Mouse (Mus musculus) MEL (cell line): Measurements from ENCODE around the gene Ccdc47. TPM values are rescaled to one million over a fixed set of nuclear protein-coding genes. Genes with fewer than 3 reads are reported as not detected.
A peak's percentile ranks its signal among the peaks of the same experiment; 100 is the strongest.

Experiments
- DNase-seq: peaks from one replicate; pipeline ENCODE4 v3.0.0; 2011; ENCODE audit warnings: low read depth, low spot score
- H3K27ac ChIP-seq: 2 replicates; pipeline ENCODE4 v1.5.1; 2012; ENCODE audit warnings: low read depth, mild to moderate bottlenecking, control low read depth, low read length, moderate library complexity; ENCODE audit not compliant: control insufficient read depth
- H3K27me3 ChIP-seq, 2 experiments: fragments of 150-350 bp in 1 of 2; sonication (generic) in 1 of 2; 2 replicates each; pipeline ENCODE4 v1.6.1; 2012; ENCODE audit warnings: low read length in 2 of 2, mild to moderate bottlenecking in 2 of 2, improper control_type of control experiment in 1 of 2, moderate library complexity in 1 of 2; ENCODE audit not compliant: insufficient read depth in 2 of 2, control insufficient read depth in 1 of 2
- H3K36me3 ChIP-seq, 2 experiments: 2 replicates each; pipeline ENCODE4 v1.6.1; 2012 to 2014; ENCODE audit warnings: low read length in 2 of 2, improper control_type of control experiment in 1 of 2, inconsistent platforms in 1 of 2, mild to moderate bottlenecking in 1 of 2; ENCODE audit not compliant: insufficient read depth in 2 of 2, control insufficient read depth in 1 of 2
- H3K4me1 ChIP-seq, 2 experiments: fragments of 150-350 bp in 1 of 2; sonication (generic) in 1 of 2; 2 replicates each; pipeline ENCODE4 v1.6.1; 2012; ENCODE audit warnings: low read length in 2 of 2, improper control_type of control experiment in 1 of 2, mild to moderate bottlenecking in 1 of 2; ENCODE audit not compliant: insufficient read depth in 2 of 2, control insufficient read depth in 1 of 2
- H3K4me3 ChIP-seq, 2 experiments: fragments of 150-350 bp in 1 of 2; sonication (generic) in 1 of 2; 2 replicates each; pipeline ENCODE4 v1.5.1; 2012; ENCODE audit warnings: low read depth in 2 of 2, low read length in 2 of 2, mild to moderate bottlenecking in 2 of 2, moderate library complexity in 2 of 2, control low read depth in 1 of 2, improper control_type of control experiment in 1 of 2; ENCODE audit not compliant: control insufficient read depth in 1 of 2, insufficient read depth in 1 of 2
- H3K79me2 ChIP-seq: 2 replicates; pipeline ENCODE4 v1.6.1; 2012; ENCODE audit warnings: mild to moderate bottlenecking, low read length, moderate library complexity; ENCODE audit not compliant: control insufficient read depth, poor library complexity, insufficient read depth
- H3K9ac ChIP-seq: 2 replicates; pipeline ENCODE4 v1.6.1; 2012; ENCODE audit warnings: low read depth, mild to moderate bottlenecking, control low read depth, low read length, moderate library complexity; ENCODE audit not compliant: control insufficient read depth, poor library complexity, severe bottlenecking
- H3K9me3 ChIP-seq: fragments of 150-350 bp; sonication (generic); replicated peaks from 2 replicates; pipeline ENCODE4 v1.6.1; 2012; ENCODE audit warnings: mild to moderate bottlenecking, low read length, improper control_type of control experiment, moderate library complexity; ENCODE audit not compliant: insufficient read depth
- BHLHE40 ChIP-seq: IDR thresholded peaks from 2 replicates; pipeline ENCODE4 v1.6.1; 2012; ENCODE audit warnings: low read depth, mild to moderate bottlenecking, inconsistent platforms, low read length, improper control_type of control experiment, borderline replicate concordance
- CHD1 ChIP-seq: IDR thresholded peaks from 2 replicates; pipeline ENCODE4 v1.6.1; 2012; ENCODE audit warnings: low read depth, mild to moderate bottlenecking, inconsistent platforms, low read length, improper control_type of control experiment
- CHD2 ChIP-seq: IDR thresholded peaks from 2 replicates; pipeline ENCODE4 v1.6.1; 2011; ENCODE audit warnings: low read length, improper control_type of control experiment
- CTCF ChIP-seq, 3 experiments: IDR thresholded peaks in 2 of 3; conservative IDR thresholded peaks in 1 of 3; 2 replicates each; pipeline ENCODE4 v1.5.1; 2011 to 2012; ENCODE audit warnings: low read length in 3 of 3, low read depth in 2 of 3, mild to moderate bottlenecking in 2 of 3, improper control_type of control experiment in 1 of 3, inconsistent platforms in 1 of 3, mixed read lengths in 1 of 3, moderate library complexity in 1 of 3; ENCODE audit not compliant: control insufficient read depth in 1 of 3, insufficient read depth in 1 of 3, poor library complexity in 1 of 3, severe bottlenecking in 1 of 3
- E2F4 ChIP-seq: IDR thresholded peaks from 2 replicates; pipeline ENCODE4 v1.6.1; 2011; ENCODE audit warnings: low read depth, low read length, improper control_type of control experiment, borderline replicate concordance
- ELF1 ChIP-seq: IDR thresholded peaks from 2 replicates; pipeline ENCODE4 v1.6.1; 2014; ENCODE audit warnings: low read depth, mild to moderate bottlenecking, inconsistent platforms, low read length, improper control_type of control experiment, moderate library complexity
- EP300 ChIP-seq, 2 experiments: IDR thresholded peaks; 2 replicates each; pipeline ENCODE4 v1.6.1; 2011; ENCODE audit warnings: improper control_type of control experiment in 2 of 2, low read length in 2 of 2, low read depth in 1 of 2, mild to moderate bottlenecking in 1 of 2
- ETS1 ChIP-seq: IDR thresholded peaks from 2 replicates; pipeline ENCODE4 v1.6.1; 2012; ENCODE audit warnings: low read depth, mild to moderate bottlenecking, inconsistent platforms, low read length, improper control_type of control experiment, moderate library complexity
- GABPA ChIP-seq: IDR thresholded peaks from 2 replicates; pipeline ENCODE4 v1.6.1; 2012; ENCODE audit warnings: low read depth, mild to moderate bottlenecking, inconsistent platforms, low read length, improper control_type of control experiment, moderate library complexity
- GATA1 ChIP-seq: IDR thresholded peaks from 2 replicates; pipeline ENCODE4 v1.6.1; 2011; ENCODE audit warnings: low read depth, low read length, improper control_type of control experiment
- HCFC1 ChIP-seq: IDR thresholded peaks from 2 replicates; pipeline ENCODE4 v1.6.1; 2012; ENCODE audit warnings: low read depth, mild to moderate bottlenecking, inconsistent platforms, low read length, improper control_type of control experiment, moderate library complexity
- JUND ChIP-seq: IDR thresholded peaks from 2 replicates; pipeline ENCODE4 v1.6.1; 2011; ENCODE audit warnings: low read depth, mild to moderate bottlenecking, improper control_type of control experiment, low read length
- KAT2A ChIP-seq: conservative IDR thresholded peaks from 2 replicates; pipeline ENCODE4 v1.6.1; 2012; ENCODE audit warnings: low read depth, low read length, improper control_type of control experiment, inconsistent platforms
- MAFK ChIP-seq: IDR thresholded peaks from 2 replicates; pipeline ENCODE4 v1.6.1; 2011; ENCODE audit warnings: low read depth, mild to moderate bottlenecking, low read length, improper control_type of control experiment, borderline replicate concordance
- MAX ChIP-seq: IDR thresholded peaks from 2 replicates; pipeline ENCODE4 v1.6.1; 2011; ENCODE audit warnings: low read length, improper control_type of control experiment
- MAZ ChIP-seq: IDR thresholded peaks from 2 replicates; pipeline ENCODE4 v1.6.1; 2012; ENCODE audit warnings: low read depth, mild to moderate bottlenecking, inconsistent platforms, low read length, improper control_type of control experiment
- MEF2A ChIP-seq: IDR thresholded peaks from 2 replicates; pipeline ENCODE4 v1.6.1; 2014; ENCODE audit warnings: low read depth, mild to moderate bottlenecking, inconsistent platforms, low read length, improper control_type of control experiment; ENCODE audit not compliant: poor library complexity, insufficient replicate concordance, severe bottlenecking; ENCODE audit errors: extremely low read depth
- MXI1 ChIP-seq: IDR thresholded peaks from 2 replicates; pipeline ENCODE4 v1.6.1; 2011; ENCODE audit warnings: mild to moderate bottlenecking, low read depth, low read length, improper control_type of control experiment
- MYB ChIP-seq: IDR thresholded peaks from 2 replicates; pipeline ENCODE4 v1.6.1; 2011; ENCODE audit warnings: mild to moderate bottlenecking, low read depth, low read length, improper control_type of control experiment
- MYC ChIP-seq: IDR thresholded peaks from 2 replicates; pipeline ENCODE4 v1.6.1; 2011; ENCODE audit warnings: low read depth, mild to moderate bottlenecking, low read length, improper control_type of control experiment, moderate library complexity
- NELFE ChIP-seq: IDR thresholded peaks from 2 replicates; pipeline ENCODE4 v1.6.1; 2011; ENCODE audit warnings: low read depth, low read length, improper control_type of control experiment
- NRF1 ChIP-seq: IDR thresholded peaks from 2 replicates; pipeline ENCODE4 v1.6.1; 2014; ENCODE audit warnings: low read depth, mild to moderate bottlenecking, inconsistent platforms, low read length, improper control_type of control experiment, moderate library complexity; ENCODE audit not compliant: poor library complexity, insufficient read depth, severe bottlenecking
- RAD21 ChIP-seq: IDR thresholded peaks from 2 replicates; pipeline ENCODE4 v1.6.1; 2011; ENCODE audit warnings: mild to moderate bottlenecking, low read depth, low read length, improper control_type of control experiment
- RCOR1 ChIP-seq: IDR thresholded peaks from 2 replicates; pipeline ENCODE4 v1.6.1; 2012; ENCODE audit warnings: low read depth, mild to moderate bottlenecking, inconsistent platforms, low read length, improper control_type of control experiment
- SIN3A ChIP-seq: IDR thresholded peaks from 2 replicates; pipeline ENCODE4 v1.6.1; 2012; ENCODE audit warnings: low read length, improper control_type of control experiment, inconsistent platforms
- SMC3 ChIP-seq: IDR thresholded peaks from 2 replicates; pipeline ENCODE4 v1.6.1; 2011; ENCODE audit warnings: low read depth, low read length, improper control_type of control experiment
- TAL1 ChIP-seq: IDR thresholded peaks from 2 replicates; pipeline ENCODE4 v1.6.1; 2012; ENCODE audit warnings: mild to moderate bottlenecking, inconsistent platforms, low read length, moderate library complexity, mixed read lengths
- TBP ChIP-seq: IDR thresholded peaks from 2 replicates; pipeline ENCODE4 v1.8.0; 2011; ENCODE audit warnings: low read depth, low read length, improper control_type of control experiment
- TCF12 ChIP-seq: IDR thresholded peaks from 2 replicates; pipeline ENCODE4 v1.6.1; 2014; ENCODE audit warnings: low read depth, mild to moderate bottlenecking, inconsistent platforms, low read length, improper control_type of control experiment, moderate library complexity
- USF1 ChIP-seq: IDR thresholded peaks from 2 replicates; pipeline ENCODE4 v1.6.1; 2014; ENCODE audit warnings: low read depth, mild to moderate bottlenecking, inconsistent platforms, low read length, improper control_type of control experiment, moderate library complexity
- USF2 ChIP-seq, 2 experiments: IDR thresholded peaks; 2 replicates each; pipeline ENCODE4 v1.6.1; 2011 to 2012; ENCODE audit warnings: improper control_type of control experiment in 2 of 2, low read length in 2 of 2, borderline replicate concordance in 1 of 2, inconsistent platforms in 1 of 2, low read depth in 1 of 2, mild to moderate bottlenecking in 1 of 2; ENCODE audit not compliant: insufficient read depth in 1 of 2
- ZKSCAN1 ChIP-seq: IDR thresholded peaks from 2 replicates; pipeline ENCODE4 v1.6.1; 2012; ENCODE audit warnings: low read depth, mild to moderate bottlenecking, inconsistent platforms, low read length, improper control_type of control experiment, moderate library complexity
- ZMIZ1 ChIP-seq: IDR thresholded peaks from 2 replicates; pipeline ENCODE4 v1.6.1; 2012; ENCODE audit warnings: low read depth, mild to moderate bottlenecking, inconsistent platforms, low read length, improper control_type of control experiment, moderate library complexity
- ZNF384 ChIP-seq: IDR thresholded peaks from 2 replicates; pipeline ENCODE4 v1.6.1; 2012; ENCODE audit warnings: low read depth, mild to moderate bottlenecking, inconsistent platforms, low read length, improper control_type of control experiment
- polyA plus RNA-seq, 2 experiments: library from polyadenylated mRNA; stranded (reverse) in 1 of 2; unstranded in 1 of 2; fragments of >175 nt in 1 of 2; fragments of >200 nt in 1 of 2; gene quantifications; 2 replicates each; pipeline versions ENCODE4 v1.2.1 to v1.2.4; 2012; ENCODE audit warnings: low replicate concordance in 2 of 2, low read depth in 1 of 2; ENCODE audit not compliant: insufficient read length in 2 of 2, insufficient read depth in 1 of 2, missing spikeins in 1 of 2
- total RNA-seq: library from RNA; depleted of rRNA; stranded (reverse); fragments of 300-350 nt; gene quantifications from 2 replicates; pipeline ENCODE4 v1.2.3, GENCODE M21; 2012

The Ccdc47 gene
- total and polyA plus RNA-seq, 3 experiments: 47.6 to 145 (median 51.6) TPM

- Histone ChIP-seq H3K27ac (peak overlapping the region; percentile 86), H3K36me3 (peaks cover 3 to 24% of the 10 kb centered on the region in 2 experiments; a peak in 3 of 4 replicates), H3K9me3 (no peaks in the 10 kb centered on the region), H3K9ac (peak overlapping the region; percentile 82), H3K79me2 (peaks cover 2% of the 10 kb centered on the region; the same call in 1 of the 2 replicates), H3K4me3 (peak overlapping the region; percentile 74 to 89), H3K27me3 (no peaks in the 10 kb centered on the region), H3K4me1 (peaks cover 11 to 20% of the 10 kb centered on the region in 2 experiments)
- DNase-seq: peak; percentile 99
- TF ChIP-seq ETS1: peak; percentile 37; the same call in 1 of the 2 replicates
- TF ChIP-seq USF1: peak; percentile 34
- peak; percentile 62; the same call in 1 of the 2 replicates for TF ChIP-seq MYC
- TF ChIP-seq MAZ: peak; percentile 80; the same call in 1 of the 2 replicates
- TF ChIP-seq EP300 (IDR thresholded peaks at IDR 0.05; ENCODE audit: low read depth in 1 of 2, low read length in 2 of 2): peak; percentile 39 to 62; a peak in 1 of 4 replicates
- TF ChIP-seq MYB: peak; percentile 56; the same call in 1 of the 2 replicates
- TF ChIP-seq ZMIZ1: peak; percentile 93; the same call in 1 of the 2 replicates
- 0 out of 2 replicates have a peak, but pooled peaks have one; percentile 12 for TF ChIP-seq GABPA
- peak; percentile 33; the same call in 1 of the 2 replicates for TF ChIP-seq ZKSCAN1
- TF ChIP-seq MEF2A: peak; percentile 36; the same call in 1 of the 2 replicates
- no peak for TF ChIP-seq USF2 (IDR thresholded peaks at IDR 0.05; ENCODE audit: borderline replicate concordance in 1 of 2, insufficient read depth in 1 of 2, low read depth in 1 of 2, low read length in 2 of 2)
- peak; percentile 90 for TF ChIP-seq NRF1
- TF ChIP-seq NELFE: peak; percentile 83
- TF ChIP-seq RCOR1: peak; percentile 31; the same call in 1 of the 2 replicates
- no peak for TF ChIP-seq MAFK
- no peak for TF ChIP-seq KAT2A
- TF ChIP-seq CTCF (IDR thresholded peaks at IDR 0.05 in 2 of 3, conservative IDR thresholded peaks at IDR 0.05 in 1 of 3; ENCODE audit: control insufficient read depth in 1 of 3, insufficient read depth in 1 of 3, low read depth in 2 of 3, low read length in 3 of 3, poor library complexity in 1 of 3, severe bottlenecking in 1 of 3): 0 out of 6 replicates have a peak, but pooled peaks of 1 of the 3 experiments have one; percentile 0
- TF ChIP-seq RAD21: no peak
- 0 out of 2 replicates have a peak, but pooled peaks have one; percentile 15 for TF ChIP-seq JUND
- peak; percentile 38 for TF ChIP-seq MAX
- peak; percentile 59 for TF ChIP-seq SIN3A
- no peak; the same call in 1 of the 2 replicates for TF ChIP-seq ZNF384
- peak; percentile 75 for TF ChIP-seq ELF1
- TF ChIP-seq CHD1: peak; percentile 30; the same call in 1 of the 2 replicates
- TF ChIP-seq TCF12: no peak; the same call in 1 of the 2 replicates
- TF ChIP-seq TBP: peak; percentile 65; the same call in 1 of the 2 replicates
- TF ChIP-seq E2F4: peak; percentile 42; the same call in 1 of the 2 replicates
- no peak for TF ChIP-seq CHD2
- TF ChIP-seq MXI1: no peak
- peak; percentile 74; the same call in 1 of the 2 replicates for TF ChIP-seq HCFC1
- TF ChIP-seq SMC3: peak; percentile 19; the same call in 1 of the 2 replicates
- no peak for TF ChIP-seq GATA1
- TF ChIP-seq BHLHE40: no peak
- TF ChIP-seq TAL1: no peak
These were observed 22.6 kb downstream of the Ccdc47 start for GRCm38 (mm10) chr11:106193371-106194154.
